Mouse (Mus musculus): Measurements from ENCODE around the gene Trio.

DNA sequence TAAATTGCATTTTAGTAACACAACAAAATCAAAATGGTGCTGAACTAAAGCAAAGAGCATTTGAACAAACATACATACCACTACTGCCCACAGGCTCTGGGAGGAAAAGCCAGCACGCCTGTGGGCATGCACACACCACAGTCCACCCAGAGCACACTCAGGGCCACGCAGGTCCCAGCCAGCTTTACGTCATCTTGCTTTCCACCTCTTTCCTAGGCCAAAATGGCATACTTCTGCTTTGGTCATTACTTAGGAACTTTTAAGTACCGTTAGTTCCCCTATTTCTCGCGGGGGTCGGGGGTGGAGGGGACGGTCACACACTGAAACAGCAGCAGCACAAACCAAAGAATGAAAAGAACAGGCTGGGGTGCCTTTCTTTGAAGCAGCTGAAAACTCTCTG lies 242.6 kb downstream of the Trio start:
- no peak for TF ChIP-seq CTCF (IDR thresholded peaks at IDR 0.05; ENCODE audit: extremely low read depth, insufficient read depth, low read length)
- TF ChIP-seq POLR2A (IDR thresholded peaks at IDR 0.05; ENCODE audit: extremely low read depth, insufficient read depth, low read length), result no peak
